Mouse (Mus musculus) small intestine, adult 2 months (tissue): ENCODE measurements around the gene Vgll3. TPM values are rescaled to one million over a fixed set of nuclear protein-coding genes. Genes with fewer than 3 reads are reported as not detected.

Source experiments
- H3K27ac ChIP-seq: fragments of 200-500 bp; 2 replicates; pipeline ENCODE4 v1.5.1; 2012; ENCODE audit warnings: low read depth, low read length, control low read depth, inconsistent platforms; ENCODE audit not compliant: insufficient read depth
- H3K27me3 ChIP-seq: fragments of 200-500 bp; 2 replicates; pipeline ENCODE4 v1.6.1; 2012; ENCODE audit warnings: mild to moderate bottlenecking, moderate library complexity, low read length, inconsistent platforms; ENCODE audit not compliant: control insufficient read depth, insufficient read depth
- H3K36me3 ChIP-seq: fragments of 200-500 bp; 2 replicates; pipeline ENCODE4 v1.6.1; 2012; ENCODE audit warnings: mild to moderate bottlenecking, low read length, control low read depth, inconsistent platforms; ENCODE audit not compliant: control insufficient read depth, insufficient read depth
- H3K4me1 ChIP-seq: fragments of 200-500 bp; 2 replicates; pipeline ENCODE4 v1.6.1; 2012; ENCODE audit warnings: low read length, inconsistent platforms, mixed read lengths; ENCODE audit not compliant: control insufficient read depth, insufficient read depth, insufficient read length
- H3K4me3 ChIP-seq: fragments of 200-500 bp; 2 replicates; pipeline ENCODE4 v1.5.1; 2012; ENCODE audit warnings: low read depth, mild to moderate bottlenecking, control low read depth, inconsistent platforms, low read length, moderate library complexity
- CTCF ChIP-seq: fragments of 200-500 bp; IDR thresholded peaks from 2 replicates; pipeline ENCODE4 v1.5.1; 2012; ENCODE audit warnings: low read depth, mild to moderate bottlenecking, control low read depth, inconsistent platforms, low read length, moderate library complexity, mixed read lengths; ENCODE audit not compliant: insufficient replicate concordance, insufficient read length; ENCODE audit errors: extremely low read depth
- POLR2A ChIP-seq: fragments of 200-500 bp; IDR thresholded peaks from 2 replicates; pipeline ENCODE4 v1.6.1; 2012; ENCODE audit warnings: low read depth, mild to moderate bottlenecking, control low read depth, inconsistent platforms, low read length, moderate library complexity
- WGBS: fragments of 180-500 bp; shearing (Covaris S2); methylation state at CpG from one replicate; pipeline ENCODE4 v1.1.7; 2018; 5-methylcytosine and 5-hydroxymethylcytosine counted together
- polyA plus RNA-seq: library from polyadenylated mRNA; depleted of rRNA; stranded (reverse); fragments of >200 nt; gene quantifications from 2 replicates; pipeline ENCODE4 v1.2.3, GENCODE M21; 2012

The Vgll3 gene
- polyA plus RNA-seq, 1 experiment = 0.55 TPM

DNA sequence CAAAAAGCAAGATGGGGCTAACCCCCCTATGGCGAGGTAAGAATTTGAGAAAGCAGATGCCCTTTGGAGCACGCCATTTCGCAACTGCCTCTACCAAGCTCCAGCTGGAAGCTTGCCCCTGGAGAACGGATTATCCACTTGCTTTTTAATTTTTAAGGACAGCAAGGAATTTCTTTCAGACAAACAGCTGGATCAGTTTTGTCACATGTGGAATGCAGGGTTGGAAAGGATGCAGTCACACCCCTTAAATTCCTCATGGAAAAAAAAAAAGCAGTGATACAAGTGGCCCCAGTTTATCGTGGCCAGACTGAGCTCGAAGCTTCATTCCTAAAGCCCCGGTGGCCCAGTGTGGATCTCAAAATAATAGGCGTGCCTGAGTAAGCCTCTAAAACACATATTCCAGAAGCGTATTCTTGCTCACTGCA, 13.1 kb downstream of the Vgll3 start:
- Histone ChIP-seq H3K4me1 (no peaks in the 10 kb centered on the region), H3K27me3 (no peaks in the 10 kb centered on the region), H3K36me3 (no peaks in the 10 kb centered on the region), H3K27ac (no peak overlapping the region), H3K4me3 (no peak overlapping the region)
- no peak for TF ChIP-seq POLR2A
- no peak for TF ChIP-seq CTCF
- WGBS = 74% methylated on average over 9 of the region's 9 CpGs

DNA sequence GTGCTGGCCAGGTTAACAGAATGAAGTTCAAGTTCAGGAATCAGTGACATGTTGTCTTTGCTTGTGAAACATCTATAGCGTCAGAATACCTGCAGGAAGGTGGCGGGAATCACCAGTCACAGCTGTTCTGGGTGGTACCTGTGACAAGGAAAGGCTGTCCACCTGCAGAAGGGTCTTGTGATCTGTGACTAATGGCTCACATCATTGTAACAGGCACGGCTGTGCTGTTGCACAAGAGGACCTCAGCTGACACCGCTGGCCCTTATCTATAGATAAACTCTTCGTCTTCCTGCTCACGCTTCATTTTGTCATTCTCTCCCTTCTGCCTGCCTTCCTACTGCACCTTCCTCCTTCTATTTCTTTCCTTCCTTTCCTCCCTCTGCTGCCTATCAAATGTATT, 14.0 kb downstream of the Vgll3 start:
- H3K36me3 ChIP-seq = no peaks in the 10 kb centered on the region
- no peak overlapping the region for H3K27ac ChIP-seq
- 74% methylated on average over 6 of the region's 6 CpGs for WGBS
- H3K27me3 ChIP-seq = no peaks in the 10 kb centered on the region
- H3K4me1 ChIP-seq = no peaks in the 10 kb centered on the region
- TF ChIP-seq CTCF = no peak
- no peak for TF ChIP-seq POLR2A
- H3K4me3 ChIP-seq = no peak overlapping the region

DNA sequence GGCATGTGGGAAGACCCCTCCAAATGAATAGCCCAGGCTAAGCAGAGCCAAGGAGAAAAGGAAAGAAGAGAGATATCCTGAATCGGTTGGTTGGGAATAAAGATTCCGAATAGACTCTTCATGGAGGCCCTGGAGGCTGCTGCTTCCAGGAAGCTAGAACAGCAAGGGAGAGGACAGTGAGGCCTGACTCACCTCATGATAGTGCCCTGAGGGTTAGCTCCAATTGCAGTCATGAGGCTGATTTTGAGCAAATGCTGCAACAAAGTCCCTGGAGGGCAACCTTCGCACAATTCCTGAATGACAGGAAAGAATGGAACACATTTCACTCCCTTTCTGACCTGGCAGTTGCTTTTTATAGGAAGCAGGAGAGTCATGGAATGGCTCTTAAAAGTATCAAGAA, 19.7 kb downstream of the Vgll3 start:
- Histone ChIP-seq H3K36me3 (no peaks in the 10 kb centered on the region), H3K4me1 (no peaks in the 10 kb centered on the region), H3K27me3 (no peaks in the 10 kb centered on the region), H3K4me3 (no peak overlapping the region), H3K27ac (no peak overlapping the region)
- 84% methylated on average over 3 of the region's 3 CpGs for WGBS
- no peak for TF ChIP-seq POLR2A
- TF ChIP-seq CTCF = no peak

DNA sequence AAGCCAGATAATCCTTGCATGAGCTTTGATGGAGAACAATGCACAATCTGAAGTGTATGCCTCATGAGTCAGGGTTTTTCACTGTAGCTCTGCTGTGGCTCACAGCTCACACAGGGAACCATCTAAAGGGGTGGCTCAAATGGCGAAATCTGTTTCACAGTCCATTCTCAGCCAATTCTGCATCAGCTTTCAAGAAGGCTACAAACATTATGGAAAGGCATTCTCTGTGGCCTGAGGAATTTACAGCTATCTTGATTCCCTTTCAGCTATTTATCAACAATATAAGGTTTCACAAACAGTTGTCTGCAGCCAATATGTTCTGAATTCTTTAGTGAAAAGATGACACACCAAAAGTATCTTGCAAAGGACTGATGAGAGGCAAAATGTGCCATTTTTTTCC, 35.1 kb downstream of the Vgll3 start:
- Histone ChIP-seq H3K27ac (no peak overlapping the region), H3K4me1 (no peaks in the 10 kb centered on the region), H3K4me3 (no peak overlapping the region), H3K27me3 (no peaks in the 10 kb centered on the region), H3K36me3 (no peaks in the 10 kb centered on the region)
- 69% methylated on average over 1 of the region's 1 CpGs for WGBS
- no peak for TF ChIP-seq POLR2A
- TF ChIP-seq CTCF = no peak

DNA sequence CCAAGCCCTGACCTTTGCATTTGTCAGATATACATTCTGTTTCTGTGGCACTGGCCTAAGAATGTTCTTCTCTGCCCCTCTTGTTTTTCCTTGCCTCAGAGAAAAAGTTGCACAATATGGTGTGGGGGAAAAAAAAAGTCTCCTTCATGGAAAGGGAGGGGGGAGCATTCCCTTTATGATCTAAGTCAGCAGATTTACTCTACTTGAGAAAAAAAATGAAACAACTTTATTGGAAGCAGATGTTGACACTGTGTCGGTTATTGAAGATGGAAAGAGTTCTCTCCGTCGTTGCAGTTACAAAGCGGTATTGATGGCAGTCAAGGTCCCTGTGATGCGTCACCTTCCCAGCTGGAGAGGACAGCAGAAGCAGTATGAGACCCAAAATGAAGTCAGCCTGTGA, 49.4 kb downstream of the Vgll3 start:
- 79% methylated on average over 5 of the region's 5 CpGs for WGBS
- Histone ChIP-seq H3K4me3 (no peak overlapping the region), H3K36me3 (no peaks in the 10 kb centered on the region), H3K27me3 (no peaks in the 10 kb centered on the region), H3K27ac (no peak overlapping the region), H3K4me1 (no peaks in the 10 kb centered on the region)
- TF ChIP-seq POLR2A (no peak), CTCF (no peak)

DNA sequence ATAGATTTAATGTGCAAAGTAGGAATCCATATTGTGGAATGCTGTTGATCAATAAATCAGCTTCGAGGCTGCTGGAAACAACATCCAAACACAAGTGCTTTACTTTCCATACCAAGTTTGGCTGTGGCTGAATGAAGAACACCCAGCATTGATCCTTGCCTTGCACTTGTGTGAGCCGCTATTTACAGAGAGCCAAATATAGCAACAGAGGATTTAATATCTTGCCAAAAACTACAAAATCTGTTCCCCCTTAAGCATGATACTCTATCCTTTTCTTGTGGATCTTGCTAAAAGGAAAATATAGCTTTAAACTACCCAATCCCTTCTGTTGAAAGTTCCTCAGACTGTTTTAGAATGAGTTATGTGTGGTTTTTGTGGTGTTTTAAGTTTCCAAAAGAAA, 52.9 kb downstream of the Vgll3 start:
- TF ChIP-seq POLR2A = no peak
- TF ChIP-seq CTCF = no peak
- H3K4me3 ChIP-seq = no peak overlapping the region
- H3K4me1 ChIP-seq = no peaks in the 10 kb centered on the region
- H3K36me3 ChIP-seq = no peaks in the 10 kb centered on the region
- no peaks in the 10 kb centered on the region for H3K27me3 ChIP-seq
- H3K27ac ChIP-seq = no peak overlapping the region
- WGBS = 56% methylated on average over 2 of the region's 2 CpGs

DNA sequence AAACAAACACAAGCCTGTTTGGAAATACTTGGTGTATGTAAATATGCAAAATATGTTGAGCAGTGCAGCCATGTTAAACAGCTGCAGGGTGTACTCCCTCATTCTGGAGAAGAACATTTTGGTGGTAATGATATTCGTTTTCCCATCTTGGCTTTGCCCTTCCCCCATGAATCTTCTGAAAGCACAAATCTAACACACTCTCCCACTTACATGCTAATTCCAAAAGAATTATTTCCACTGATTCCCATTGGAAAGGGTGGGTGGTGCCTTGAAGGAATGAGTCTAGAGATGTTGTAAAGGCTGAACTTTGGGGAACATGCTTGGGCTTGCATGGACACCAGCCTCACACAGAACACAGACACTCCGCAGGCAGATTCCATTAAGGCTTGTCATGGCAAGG, 53.9 kb downstream of the Vgll3 start:
- H3K27ac ChIP-seq = no peak overlapping the region
- no peak overlapping the region for H3K4me3 ChIP-seq
- no peaks in the 10 kb centered on the region for H3K36me3 ChIP-seq
- 67% methylated on average over 2 of the region's 2 CpGs for WGBS
- no peak for TF ChIP-seq POLR2A
- no peaks in the 10 kb centered on the region for H3K27me3 ChIP-seq
- H3K4me1 ChIP-seq = no peaks in the 10 kb centered on the region

DNA sequence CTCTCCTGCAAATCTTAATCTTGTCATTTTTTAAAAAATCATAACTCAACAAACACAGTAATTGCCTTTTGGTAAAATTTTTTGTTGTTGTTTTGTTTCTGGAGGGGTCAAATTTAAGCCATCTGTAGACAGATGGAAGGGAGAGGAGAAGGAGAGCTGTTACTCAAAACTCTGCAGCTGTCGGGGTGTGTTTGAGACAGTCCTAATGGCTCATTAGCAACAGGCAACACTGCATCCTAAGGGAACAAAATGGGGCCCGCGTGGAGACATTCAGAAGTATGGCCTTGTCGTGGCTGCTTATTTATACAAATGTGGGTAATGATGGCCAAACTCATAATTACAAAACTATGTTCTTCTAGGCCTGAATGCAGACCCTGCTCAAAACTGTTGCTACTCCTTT, 73.9 kb downstream of the Vgll3 start:
- Histone ChIP-seq H3K27ac (no peak overlapping the region), H3K4me1 (no peaks in the 10 kb centered on the region), H3K4me3 (no peak overlapping the region), H3K27me3 (no peaks in the 10 kb centered on the region), H3K36me3 (no peaks in the 10 kb centered on the region)
- TF ChIP-seq CTCF (no peak), POLR2A (no peak)
- WGBS = 87% methylated on average over 4 of the region's 4 CpGs
